Mouse (Mus musculus) midbrain, embryonic 16.5 days (tissue): Measurements from ENCODE around the gene Mpv17. TPM values are rescaled to one million over a fixed set of nuclear protein-coding genes. Genes with fewer than 3 reads are reported as not detected.

ENCODE experiments used
- ATAC-seq: fragments of 200-750 bp; cut with Nextera tagmentation; 2 replicates; pipeline ENCODE4 v1.8.0; 2017; ENCODE audit warnings: moderate TSS enrichment
- H3K27ac ChIP-seq: fragments of 300-500 bp; sonication (generic); 2 replicates; pipeline ENCODE4 v1.5.1; 2014; ENCODE audit warnings: mild to moderate bottlenecking, low read length, mixed read lengths
- H3K27me3 ChIP-seq: fragments of 300-500 bp; sonication (generic); 2 replicates; pipeline ENCODE4 v1.6.1; 2014; ENCODE audit warnings: low read depth, low read length, mixed read lengths; ENCODE audit not compliant: control insufficient read depth, insufficient read depth
- H3K36me3 ChIP-seq: fragments of 300-500 bp; sonication (generic); 2 replicates; pipeline ENCODE4 v1.6.1; 2014; ENCODE audit warnings: mild to moderate bottlenecking, low read length, moderate library complexity, mixed read lengths; ENCODE audit not compliant: control insufficient read depth, insufficient read depth
- H3K4me1 ChIP-seq: fragments of 300-500 bp; sonication (generic); 2 replicates; pipeline ENCODE4 v1.6.1; 2014; ENCODE audit warnings: mild to moderate bottlenecking, low read length, mixed read lengths; ENCODE audit not compliant: control insufficient read depth, insufficient read depth
- H3K4me2 ChIP-seq: fragments of 300-500 bp; sonication (generic); 2 replicates; pipeline ENCODE4 v1.6.1; 2014; ENCODE audit warnings: mild to moderate bottlenecking, low read length, mixed read lengths
- H3K4me3 ChIP-seq: fragments of 300-500 bp; sonication (generic); 2 replicates; pipeline ENCODE4 v1.5.1; 2014; ENCODE audit warnings: low read depth, mild to moderate bottlenecking, low read length, moderate library complexity, mixed read lengths
- H3K9ac ChIP-seq: fragments of 300-500 bp; sonication (generic); 2 replicates; pipeline ENCODE4 v1.6.1; 2014; ENCODE audit warnings: low read depth, low read length, mixed read lengths
- H3K9me3 ChIP-seq: fragments of 300-500 bp; sonication (generic); replicated peaks from 2 replicates; pipeline ENCODE4 v1.6.1; 2014; ENCODE audit warnings: mild to moderate bottlenecking, low read length, mixed read lengths; ENCODE audit not compliant: control insufficient read depth, poor library complexity, severe bottlenecking
- WGBS: fragments of 180-500 bp; shearing (Covaris S2); extraction: QIAGEN DNeasy Blood & Tissue Kit; methylation state at CpG from one replicate; pipeline ENCODE4 v1.1.7; 2014; 5-methylcytosine and 5-hydroxymethylcytosine counted together
- polyA plus RNA-seq: library from polyadenylated mRNA; unstranded; fragments of >200 nt; fragmentation: Nextera tagmentation; extraction: Ambion mirVana; gene quantifications from 2 replicates; pipeline ENCODE4 v1.2.1, GENCODE M21; 2015

The Mpv17 gene
- polyA plus RNA-seq, 1 experiment from 2014 or later = 54.2 TPM

- H3K4me1 ChIP-seq = no peaks in the 10 kb centered on the region
- no peak for ATAC-seq
- 47% methylated on average over 2 of the region's 2 CpGs for WGBS
These were observed 30.6 kb downstream of the Mpv17 start for GRCm38 (mm10) chr5:31123481-31123880.

GRCm38 (mm10) chr5:31121111-31121510 lies 32.9 kb downstream of the Mpv17 start:
- Histone ChIP-seq H3K9me3 (no peaks in the 10 kb centered on the region), H3K4me3 (no peak overlapping the region), H3K4me1 (no peaks in the 10 kb centered on the region), H3K9ac (no peak overlapping the region), H3K27me3 (no peaks in the 10 kb centered on the region), H3K4me2 (no peak overlapping the region), H3K27ac (no peak overlapping the region), H3K36me3 (no peaks in the 10 kb centered on the region)
- ATAC-seq = no peak
- WGBS = 88% methylated on average over 8 of the region's 8 CpGs

More at GRCm38 (mm10) chr5:31123481-31123880, 30.6 kb downstream of the Mpv17 start:
- no peak overlapping the region for H3K4me2 ChIP-seq
- no peaks in the 10 kb centered on the region for H3K27me3 ChIP-seq
- no peaks in the 10 kb centered on the region for H3K36me3 ChIP-seq
- H3K9me3 ChIP-seq = no peaks in the 10 kb centered on the region
- H3K4me3 ChIP-seq = no peak overlapping the region
- H3K27ac ChIP-seq = no peak overlapping the region
- no peak overlapping the region for H3K9ac ChIP-seq

GRCm38 (mm10) chr5:31116912-31117311 lies 37.1 kb downstream of the Mpv17 start:
- Histone ChIP-seq H3K27me3 (no peaks in the 10 kb centered on the region), H3K4me1 (no peaks in the 10 kb centered on the region), H3K9ac (no peak overlapping the region), H3K9me3 (no peaks in the 10 kb centered on the region), H3K27ac (no peak overlapping the region), H3K36me3 (no peaks in the 10 kb centered on the region), H3K4me2 (no peak overlapping the region), H3K4me3 (no peak overlapping the region)
- no peak for ATAC-seq
- 31% methylated on average over 10 of the region's 10 CpGs for WGBS

GRCm38 (mm10) chr5:31116354-31116753 lies 37.7 kb downstream of the Mpv17 start, which contains the start of gene Trim54:
TSS of gene Trim54 (plus strand) at chr5:31116712.
- no peaks in the 10 kb centered on the region for H3K9me3 ChIP-seq
- no peak within 1 kb of the TSS for H3K9ac ChIP-seq
- WGBS = 53% methylated on average over 3 of the region's 3 CpGs
- ATAC-seq = no peak
- no peaks in the 10 kb centered on the region for H3K4me1 ChIP-seq
- no peaks in the 10 kb centered on the region for H3K36me3 ChIP-seq
- H3K4me3 ChIP-seq = no peak within 1 kb of the TSS
- no peak within 1 kb of the TSS for H3K27ac ChIP-seq
- no peaks in the 10 kb centered on the region for H3K27me3 ChIP-seq
- H3K4me2 ChIP-seq = no peak within 1 kb of the TSS

- Histone ChIP-seq H3K9me3 (no peaks in the 10 kb centered on the region), H3K27ac (no peak overlapping the region), H3K4me1 (no peaks in the 10 kb centered on the region), H3K9ac (no peak overlapping the region), H3K27me3 (no peaks in the 10 kb centered on the region), H3K4me2 (no peak overlapping the region), H3K36me3 (no peaks in the 10 kb centered on the region), H3K4me3 (no peak overlapping the region)
- ATAC-seq = no peak
- WGBS = 35% methylated on average over 7 of the region's 7 CpGs
These were observed 43.3 kb downstream of the Mpv17 start for GRCm38 (mm10) chr5:31110781-31111180.

GRCm38 (mm10) chr5:31108000-31108490 lies 46.0 kb downstream of the Mpv17 start, which contains the start of gene Slc30a3:
TSS of gene Slc30a3 (minus strand) at chr5:31108237.
- Histone ChIP-seq H3K4me3 (no peak within 1 kb of the TSS), H3K4me2 (no peak within 1 kb of the TSS), H3K9ac (no peak within 1 kb of the TSS), H3K27me3 (no peaks in the 10 kb centered on the region), H3K36me3 (no peaks in the 10 kb centered on the region), H3K27ac (no peak within 1 kb of the TSS), H3K9me3 (no peaks in the 10 kb centered on the region), H3K4me1 (no peaks in the 10 kb centered on the region)
- WGBS = 95% methylated on average over 18 of the region's 18 CpGs
- no peak for ATAC-seq

GRCm38 (mm10) chr5:31105814-31106335 lies 48.2 kb downstream of the Mpv17 start, which contains the start of gene Dnajc5g:
TSS of gene Dnajc5g (plus strand) at chr5:31106285.
- Histone ChIP-seq H3K27me3 (no peaks in the 10 kb centered on the region), H3K4me2 (no peak within 1 kb of the TSS), H3K4me3 (no peak within 1 kb of the TSS), H3K36me3 (no peaks in the 10 kb centered on the region), H3K27ac (no peak within 1 kb of the TSS), H3K9ac (no peak within 1 kb of the TSS), H3K4me1 (no peaks in the 10 kb centered on the region), H3K9me3 (no peaks in the 10 kb centered on the region)
- ATAC-seq = no peak
- 85% methylated on average over 9 of the region's 9 CpGs for WGBS

GRCm38 (mm10) chr5:31095711-31096480 lies 58.2 kb downstream of the Mpv17 start:
- H3K4me3 ChIP-seq = no peak overlapping the region
- H3K9ac ChIP-seq = no peak overlapping the region
- ATAC-seq = no peak
- H3K27ac ChIP-seq = no peak overlapping the region
- H3K4me1 ChIP-seq = peaks cover 29% of the 10 kb centered on the region
- H3K4me2 ChIP-seq = no peak overlapping the region
- WGBS = 18% methylated on average over 11 of the region's 11 CpGs
- H3K9me3 ChIP-seq = no peaks in the 10 kb centered on the region
- no peaks in the 10 kb centered on the region for H3K36me3 ChIP-seq
- peaks cover 51% of the 10 kb centered on the region for H3K27me3 ChIP-seq
